Comparison of ENCODE assay signal across 9 mouse cellular contexts in the genomic region with DNA sequence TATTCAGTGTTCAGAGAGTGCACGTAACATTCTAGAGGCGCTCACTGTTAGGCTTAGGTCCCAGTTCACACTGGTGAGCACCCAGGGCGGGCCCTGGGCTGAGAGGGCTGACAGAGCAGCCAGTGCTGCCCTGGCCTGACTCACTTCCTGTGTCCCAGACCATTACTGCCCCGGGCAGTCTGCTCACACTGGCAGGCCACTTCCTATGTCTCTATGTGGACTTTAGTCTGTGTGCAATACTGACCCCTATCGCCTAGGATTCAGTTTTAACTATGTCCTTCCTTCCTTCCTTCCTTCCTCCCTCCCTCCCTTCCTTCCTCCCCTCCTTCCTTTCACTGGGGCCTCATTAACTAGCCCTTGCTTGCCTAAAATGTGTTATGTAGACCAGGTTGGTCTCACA. TPM values are rescaled to one million over a fixed set of nuclear protein-coding genes. Genes with fewer than 3 reads are reported as not detected.
DNase-seq lines count a peak whose midpoint lies in the region; ATAC-seq and TF ChIP-seq lines count a peak whose summit lies in the region.
"Had no signal": no experiment of that assay in that cellular context is flagged by ENCODE, and none has a peak within 500 bp of the region (broad histone marks: within the 10 kb centered on the region; RNA-seq: fewer than 3 reads in every experiment).

No protein-coding gene starts in this region.

- H3K27ac ChIP-seq in hindbrain, postnatal 0 days = no peak overlapping the region
- no peak overlapping the region for H3K27ac ChIP-seq in hindbrain, embryonic 14.5 days
- H3K27ac ChIP-seq in liver, embryonic 11.5 days (ENCODE audit: low read depth, low read length) = no peak overlapping the region
- no peak overlapping the region for H3K27ac ChIP-seq in stomach, embryonic 15.5 days
- H3K27ac ChIP-seq: heart, embryonic 15.5 days had no signal

- H3K4me1 ChIP-seq in hindbrain, postnatal 0 days (ENCODE audit: insufficient read depth, low read length) = no peaks in the 10 kb centered on the region
- peaks cover 3% of the 10 kb centered on the region; the same call in 1 of the 2 replicates for H3K4me1 ChIP-seq in hindbrain, embryonic 14.5 days (replicated peaks; ENCODE audit: control insufficient read depth, insufficient read depth, low read length)
- peaks cover 8% of the 10 kb centered on the region for H3K4me1 ChIP-seq in liver, embryonic 11.5 days (replicated peaks; ENCODE audit: control insufficient read depth, insufficient read depth, low read length)
- H3K4me1 ChIP-seq in stomach, embryonic 15.5 days = peaks cover 5% of the 10 kb centered on the region; the same call in 1 of the 2 replicates

- ATAC-seq in hindbrain, postnatal 0 days = no peak
- no peak for ATAC-seq in hindbrain, embryonic 14.5 days (ENCODE audit: low FRiP score)
- ATAC-seq in liver, embryonic 11.5 days (replicated peaks; ENCODE audit: low FRiP score) = 0 out of 2 replicates have a peak, but pooled peaks have one; percentile 5
- ATAC-seq in stomach, embryonic 15.5 days (ENCODE audit: insufficient read depth, low FRiP score, low read depth) = 0 out of 2 replicates have a peak, but pooled peaks have one; percentile 29

- peak; percentile 59 for TF ChIP-seq CTCF in hindbrain, postnatal 0 days (IDR thresholded peaks at IDR 0.05; ENCODE audit: low read depth)

- H3K4me2 ChIP-seq in hindbrain, postnatal 0 days (ENCODE audit: low read depth, low read length) = no peak overlapping the region
- H3K4me2 ChIP-seq in hindbrain, embryonic 14.5 days (replicated peaks) = no peak overlapping the region
- no peak overlapping the region for H3K4me2 ChIP-seq in liver, embryonic 11.5 days
- no peak overlapping the region for H3K4me2 ChIP-seq in stomach, embryonic 15.5 days
- H3K4me2 ChIP-seq: heart, embryonic 15.5 days had no signal

- H3K9ac ChIP-seq in hindbrain, postnatal 0 days (replicated peaks; ENCODE audit: low read length) = no peak overlapping the region
- H3K9ac ChIP-seq in hindbrain, embryonic 14.5 days = no peak overlapping the region
- no peak overlapping the region for H3K9ac ChIP-seq in liver, embryonic 11.5 days (ENCODE audit: low read depth, low read length)
- no peak overlapping the region for H3K9ac ChIP-seq in stomach, embryonic 15.5 days
- H3K9ac ChIP-seq: heart, embryonic 15.5 days had no signal

- H3K4me3 ChIP-seq in hindbrain, postnatal 0 days (ENCODE audit: low read length) = no peak overlapping the region
- no peak overlapping the region for H3K4me3 ChIP-seq in hindbrain, embryonic 14.5 days (replicated peaks; ENCODE audit: low read length)
- no peak overlapping the region for H3K4me3 ChIP-seq in liver, embryonic 11.5 days (ENCODE audit: low read depth, low read length)
- H3K4me3 ChIP-seq in stomach, embryonic 15.5 days (replicated peaks) = no peak overlapping the region
- H3K4me3 ChIP-seq: heart, embryonic 15.5 days had no signal

- no peaks in the 10 kb centered on the region for H3K36me3 ChIP-seq in hindbrain, postnatal 0 days (ENCODE audit: insufficient read depth, low read length)
- no peaks in the 10 kb centered on the region for H3K36me3 ChIP-seq in hindbrain, embryonic 14.5 days (replicated peaks; ENCODE audit: control insufficient read depth, insufficient read depth)
- H3K36me3 ChIP-seq in liver, embryonic 11.5 days (ENCODE audit: control insufficient read depth, insufficient read depth, low read length) = no peaks in the 10 kb centered on the region
- H3K36me3 ChIP-seq in stomach, embryonic 15.5 days = no peaks in the 10 kb centered on the region
- H3K36me3 ChIP-seq: heart, embryonic 15.5 days had no signal

- H3K9me3 ChIP-seq in hindbrain, postnatal 0 days (ENCODE audit: low read length) = no peaks in the 10 kb centered on the region
- no peaks in the 10 kb centered on the region for H3K9me3 ChIP-seq in hindbrain, embryonic 14.5 days (ENCODE audit: control insufficient read depth, low read length)
- H3K9me3 ChIP-seq in liver, embryonic 11.5 days (ENCODE audit: control insufficient read depth, low read length) = no peaks in the 10 kb centered on the region
- no peaks in the 10 kb centered on the region for H3K9me3 ChIP-seq in stomach, embryonic 15.5 days
- H3K9me3 ChIP-seq: heart, embryonic 15.5 days had no signal

- H3K27me3 ChIP-seq in hindbrain, postnatal 0 days (ENCODE audit: insufficient read depth, low read length) = no peaks in the 10 kb centered on the region
- H3K27me3 ChIP-seq in hindbrain, embryonic 14.5 days (ENCODE audit: control insufficient read depth, insufficient read depth, low read length) = no peaks in the 10 kb centered on the region
- H3K27me3 ChIP-seq in liver, embryonic 11.5 days (replicated peaks; ENCODE audit: control insufficient read depth, insufficient read depth, low read length) = no peaks in the 10 kb centered on the region
- H3K27me3 ChIP-seq in stomach, embryonic 15.5 days (replicated peaks) = no peaks in the 10 kb centered on the region
- H3K27me3 ChIP-seq: heart, embryonic 15.5 days had no signal

- 40% methylated on average over 5 of the region's 5 CpGs for WGBS in hindbrain, postnatal 0 days
- WGBS in hindbrain, embryonic 14.5 days = 44% methylated on average over 5 of the region's 5 CpGs
- WGBS in liver, embryonic 11.5 days = 49% methylated on average over 5 of the region's 5 CpGs
- 47% methylated on average over 5 of the region's 5 CpGs for WGBS in stomach, embryonic 15.5 days

- peak; percentile 59 for DNase-seq in hindbrain, postnatal 0 days (ENCODE audit: low spot score)
- DNase-seq in hindbrain, embryonic 14.5 days (ENCODE audit: low spot score) = no peak
- DNase-seq in ZHBTc4 (ENCODE audit: low read depth, low spot score) = peak; percentile 36
- peak; percentile 57 for DNase-seq in heart, adult 8-10 months (ENCODE audit: low spot score)
- DNase-seq in liver, embryonic 11.5 days (ENCODE audit: low spot score) = no peak
- DNase-seq in spleen, postnatal 10 days (ENCODE audit: low spot score in 2 of 2) = no peak
- DNase-seq in right cerebral cortex, postnatal 10 days (ENCODE audit: low spot score in 2 of 2) = no peak

RNA-seq across cellular contexts. Expression of gene Stx11, which starts 44.8 kb away (rescaled TPM):
- total RNA-seq in hindbrain, postnatal 0 days (2014; rRNA removed) = 1.3 and 2.4 TPM in 2 replicates
- polyA plus RNA-seq in hindbrain, postnatal 0 days (2015; fragmentation: Nextera tagmentation; extraction: Ambion mirVana) = 0.91 and 1.4 TPM in 2 replicates
- 2.0 and 3.7 TPM in 2 replicates for polyA plus RNA-seq in hindbrain, embryonic 14.5 days (2014; fragmentation: Nextera tagmentation; extraction: Ambion mirVana)
- total RNA-seq in heart, adult 8-10 months (2022) = 1 to 10 TPM; 1.7 to 2.5 (median 2.3) TPM
- 12.6 and 14.9 TPM in 2 replicates for polyA plus RNA-seq in liver, embryonic 11.5 days (2014; fragmentation: Nextera tagmentation; extraction: Ambion mirVana)
- 5.4 and 6.1 TPM in 2 replicates for polyA plus RNA-seq in stomach, embryonic 15.5 days (2015; fragmentation: Nextera tagmentation; extraction: Ambion mirVana)

RNA-seq across cellular contexts. Expression of gene Utrn, which starts 50.1 kb away (rescaled TPM):
- 24.6 and 25.8 TPM in 2 replicates for total RNA-seq in hindbrain, postnatal 0 days (2014; rRNA removed)
- 25.0 and 27.3 TPM in 2 replicates for polyA plus RNA-seq in hindbrain, postnatal 0 days (2015; fragmentation: Nextera tagmentation; extraction: Ambion mirVana)
- 25.0 and 28.2 TPM in 2 replicates for polyA plus RNA-seq in hindbrain, embryonic 14.5 days (2014; fragmentation: Nextera tagmentation; extraction: Ambion mirVana)
- total RNA-seq in heart, adult 8-10 months (2022) = 10 to 100 TPM; 59.3 to 75.7 (median 71.0) TPM
- 19.8 and 23.0 TPM in 2 replicates for polyA plus RNA-seq in liver, embryonic 11.5 days (2014; fragmentation: Nextera tagmentation; extraction: Ambion mirVana)
- polyA plus RNA-seq in stomach, embryonic 15.5 days (2015; fragmentation: Nextera tagmentation; extraction: Ambion mirVana) = 68.1 and 72.2 TPM in 2 replicates

Comparison
In these comparisons a context has a peak if more than half of its experiments do, and no peak if none do; other contexts are left out.
1. DNase-seq: peak in hindbrain, postnatal 0 days (single experiment), ZHBTc4 (single experiment) and heart, adult 8-10 months (single experiment); none in hindbrain, embryonic 14.5 days (single experiment), liver, embryonic 11.5 days (single experiment), spleen, postnatal 10 days (0 of 2) and right cerebral cortex, postnatal 10 days (0 of 2).
2. ATAC-seq: peak in liver, embryonic 11.5 days (single experiment) and stomach, embryonic 15.5 days (single experiment); none in hindbrain, postnatal 0 days (single experiment) and hindbrain, embryonic 14.5 days (single experiment).